Mouse (Mus musculus) thymus, postnatal 25 days (tissue): ENCODE results near the gene Auts2.

Source experiments
- DNase-seq: peaks from one replicate; pipeline ENCODE4 v3.0.0; 2022

The Auts2 gene

DNA sequence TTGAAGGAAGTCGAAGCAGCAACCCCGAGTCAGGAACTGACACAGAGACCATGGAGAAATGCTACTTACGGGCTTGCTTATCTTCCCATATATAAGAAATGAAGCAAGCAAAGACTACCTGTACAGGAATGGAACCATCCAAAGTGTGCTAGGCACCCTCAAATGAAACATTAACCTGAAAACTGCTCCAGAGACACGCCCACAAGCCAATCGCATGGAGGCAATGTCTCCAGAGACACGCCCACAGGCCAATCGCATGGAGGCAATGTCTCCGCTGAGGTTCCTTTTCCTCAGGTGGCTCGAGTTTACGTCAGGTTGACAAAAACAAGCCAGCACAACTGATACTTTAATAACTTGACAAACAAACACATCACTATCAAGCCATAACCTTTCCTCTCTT, 379.2 kb downstream of the Auts2 start:
- no peak for DNase-seq

- no peak for DNase-seq
Observed at GRCm38 (mm10) chr5:132162206-132162533, 381.0 kb downstream of the Auts2 start.

DNA sequence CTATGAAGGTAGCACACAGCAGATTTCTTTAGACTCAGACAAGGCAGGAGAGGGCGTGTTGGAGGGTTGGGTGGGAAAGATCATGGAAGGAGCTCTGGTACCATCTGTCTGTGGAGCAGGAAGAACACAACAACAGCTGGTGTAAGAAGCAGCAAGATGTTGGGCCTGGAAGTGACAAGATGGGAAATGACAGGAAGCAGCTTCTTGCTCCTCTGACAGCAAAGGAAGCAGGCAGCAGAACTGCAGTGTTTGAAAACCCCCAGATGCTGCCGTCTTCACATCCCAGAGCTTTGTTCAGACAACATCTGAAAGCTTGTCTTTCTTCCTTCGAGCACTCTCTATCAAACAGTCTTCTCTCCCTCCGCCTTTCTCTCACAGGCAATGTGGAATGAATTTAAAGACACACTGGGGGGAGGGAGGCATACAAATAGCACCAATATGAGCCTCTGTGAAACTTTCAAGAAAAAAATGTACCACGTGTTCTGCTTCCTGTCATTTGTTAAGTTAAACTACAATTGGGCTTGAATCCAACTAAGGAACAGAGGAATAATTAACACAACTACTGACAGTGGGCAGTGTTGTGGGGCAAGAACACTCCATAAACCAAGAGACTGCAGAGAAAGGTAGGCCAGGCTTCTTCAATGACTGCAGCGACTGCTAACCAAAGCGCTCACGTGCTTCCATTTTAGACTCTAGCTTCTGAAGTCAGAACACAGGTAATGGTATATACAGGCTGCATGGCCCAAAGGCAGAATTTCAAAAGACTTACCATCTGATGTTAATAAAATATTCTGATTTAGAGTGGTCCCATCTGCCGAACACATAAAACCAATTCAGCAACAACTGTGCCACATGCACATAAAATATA, 381.6 kb downstream of the Auts2 start:
- DNase-seq: peak; percentile 6

DNA sequence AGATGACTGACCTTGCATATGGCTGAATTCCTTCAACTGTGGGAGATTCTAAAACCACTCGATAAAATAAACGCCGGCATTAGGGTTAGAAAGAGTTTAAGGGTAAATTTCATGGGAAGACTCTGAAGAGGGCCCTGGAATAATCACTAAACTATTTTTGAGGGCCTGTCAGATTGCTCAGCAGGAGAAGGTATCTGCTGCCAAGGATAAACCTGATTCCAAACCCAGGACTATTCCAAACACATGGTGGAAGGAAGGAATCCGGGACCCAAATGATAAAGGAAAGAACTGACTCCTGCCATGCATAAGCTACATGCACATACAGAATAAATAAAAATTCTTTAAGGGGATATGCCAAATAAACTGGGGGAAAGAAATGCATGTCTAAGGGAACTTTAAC, 399.0 kb downstream of the Auts2 start:
- no peak for DNase-seq

DNA sequence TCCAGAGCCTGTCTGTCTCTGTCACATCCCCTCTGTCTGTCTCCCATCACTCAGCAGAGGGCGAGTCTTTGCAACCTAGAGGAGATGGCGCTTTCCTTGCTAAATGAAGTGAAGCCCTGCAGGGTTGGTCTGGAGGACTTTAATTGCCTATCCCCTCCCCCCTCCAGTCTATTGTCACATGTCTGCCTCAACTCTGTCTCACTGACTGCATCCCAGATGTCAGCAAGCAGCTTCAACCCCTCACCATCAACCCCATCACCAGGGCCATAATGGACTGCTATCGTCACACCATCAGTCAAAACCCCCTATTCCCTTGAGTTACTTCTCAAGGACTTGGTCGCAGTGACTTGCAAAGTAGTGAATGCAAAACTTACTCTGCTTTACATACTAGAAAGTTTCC, 402.3 kb downstream of the Auts2 start:
- DNase-seq: no peak

- DNase-seq: no peak
Observed at GRCm38 (mm10) chr5:132135941-132136663, 407.0 kb downstream of the Auts2 start.

- no peak for DNase-seq
Observed at GRCm38 (mm10) chr5:132131948-132132347, 411.2 kb downstream of the Auts2 start.

DNA sequence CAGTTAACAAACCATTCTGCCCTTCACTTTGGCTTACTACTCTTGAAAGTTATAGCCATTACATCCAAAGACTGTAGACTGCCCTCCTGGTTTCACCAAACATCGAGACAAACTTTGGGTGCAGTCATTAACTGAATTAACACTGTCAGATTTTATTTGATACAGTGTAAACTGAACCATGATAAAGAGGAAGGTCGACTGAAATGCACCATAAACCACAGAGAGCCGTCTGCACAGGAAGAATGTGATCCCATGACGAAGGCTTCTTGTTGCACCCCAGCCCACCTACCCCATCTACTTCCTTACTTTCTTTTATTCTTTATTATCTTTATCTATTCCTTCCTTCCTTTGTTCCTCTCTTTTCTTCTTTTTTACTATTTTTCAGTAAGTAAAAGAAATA, 412.6 kb downstream of the Auts2 start:
- no peak for DNase-seq

DNA sequence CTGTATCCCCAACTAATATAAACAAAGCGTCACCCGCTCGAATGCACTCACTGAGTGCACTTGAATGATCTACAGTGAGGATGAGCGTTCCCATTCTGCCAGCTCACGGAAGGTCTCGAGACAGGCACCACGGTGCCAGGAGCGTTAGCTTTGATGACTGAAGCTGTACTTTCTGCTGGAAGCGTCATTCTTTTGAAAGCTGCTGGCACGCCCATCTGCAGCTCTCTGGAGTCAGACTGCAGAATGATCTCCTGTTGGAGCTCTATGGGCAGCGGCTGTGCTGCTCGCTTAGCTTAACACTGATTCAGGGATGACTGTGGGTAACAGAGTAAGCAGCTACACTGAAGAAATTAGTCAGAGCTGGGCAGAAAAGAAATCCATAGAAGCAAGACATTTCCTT, 416.5 kb downstream of the Auts2 start:
- no peak for DNase-seq

DNA sequence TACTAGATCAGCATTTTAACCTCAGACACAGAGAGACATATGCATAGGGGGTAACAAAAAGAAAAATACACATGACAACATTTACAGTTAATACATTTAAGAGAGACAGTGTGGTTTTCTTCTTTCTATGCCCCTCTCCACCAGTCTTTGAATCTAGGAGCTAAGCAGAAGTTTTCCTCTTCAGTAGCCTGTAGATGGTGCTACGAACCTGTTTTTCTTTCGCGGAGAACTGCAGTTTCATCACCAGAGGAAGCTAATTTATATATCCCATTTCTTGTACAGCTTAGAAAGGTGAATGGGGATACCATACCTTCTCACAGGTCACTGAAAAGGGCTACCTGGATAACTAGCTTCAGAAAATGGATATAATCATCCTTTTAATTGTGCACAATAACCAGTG, 427.5 kb downstream of the Auts2 start:
- DNase-seq: no peak

DNA sequence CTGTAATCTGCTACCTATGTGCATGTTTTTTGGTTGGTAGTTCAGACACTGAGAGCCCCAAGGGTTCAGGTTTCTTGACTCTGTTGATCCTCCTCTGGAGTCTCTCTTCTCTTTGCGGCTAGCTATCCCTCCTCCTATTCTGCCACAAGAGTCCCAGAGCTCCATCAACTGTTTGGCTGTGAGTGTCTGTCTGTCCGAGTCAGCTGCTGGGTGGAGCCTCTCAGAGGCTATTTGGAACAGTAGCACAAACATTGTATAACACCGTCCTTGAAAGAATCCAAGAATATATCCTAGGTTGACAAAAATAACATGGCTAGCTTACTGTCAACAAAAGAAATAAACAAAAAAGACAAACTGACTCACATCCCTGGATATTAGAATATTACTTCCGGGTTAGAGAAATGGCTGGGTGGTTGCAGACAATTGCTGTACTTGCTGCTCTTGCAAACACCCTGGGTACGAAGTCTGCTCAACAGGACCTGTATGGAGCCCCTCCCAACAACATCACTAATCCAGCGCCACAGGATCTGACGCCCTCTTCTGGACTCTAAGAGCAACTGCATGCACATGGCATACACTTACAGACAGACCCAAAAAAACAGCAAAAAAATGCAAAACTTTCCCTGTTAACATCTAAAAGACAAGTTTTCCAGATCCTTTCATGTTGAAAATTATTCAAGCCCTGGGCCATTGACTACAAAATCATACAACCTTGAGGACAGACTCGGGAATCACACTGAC, 428.4 kb downstream of the Auts2 start:
- no peak for DNase-seq

GRCm38 (mm10) chr5:132113480-132113879, 429.7 kb downstream of the Auts2 start:
- DNase-seq: no peak

DNA sequence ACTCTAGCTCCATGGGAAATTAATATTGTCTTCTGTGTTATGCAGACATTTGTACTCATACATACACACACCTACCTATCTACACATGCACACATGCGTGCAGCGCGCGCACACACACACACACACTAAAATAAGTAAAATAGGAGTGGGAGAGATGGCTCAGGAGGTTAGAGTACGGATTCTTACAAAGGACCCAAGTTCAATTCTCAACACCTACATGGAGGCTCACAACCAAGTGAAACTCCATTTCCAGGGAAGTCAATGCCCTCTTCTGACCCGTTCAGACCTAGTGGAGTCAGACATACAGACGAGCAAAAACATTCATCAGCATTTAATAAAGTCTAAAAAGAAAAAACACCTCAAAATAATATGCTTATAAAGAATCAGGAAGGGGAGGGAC, 430.5 kb downstream of the Auts2 start:
- no peak for DNase-seq

DNA sequence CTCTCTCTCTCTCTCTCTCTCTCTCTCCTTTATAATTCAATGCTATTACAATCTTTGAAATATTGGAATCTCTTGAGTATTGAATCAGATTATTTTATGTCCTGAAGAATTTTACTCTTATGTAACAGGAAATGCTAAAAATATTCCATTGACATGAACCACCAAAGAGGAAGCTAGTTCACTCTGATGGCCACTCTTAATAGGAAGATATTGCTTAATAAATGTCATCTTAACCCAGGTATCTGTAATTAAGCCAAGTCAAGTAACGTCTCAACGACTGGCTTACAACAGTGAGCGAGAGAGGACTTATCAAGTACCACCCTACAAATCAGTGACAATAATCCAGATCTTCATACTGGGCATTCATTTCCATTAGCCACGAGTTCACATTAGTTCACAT, 440.7 kb downstream of the Auts2 start:
- DNase-seq: no peak

GRCm38 (mm10) chr5:132098461-132098860, 444.7 kb downstream of the Auts2 start:
- no peak for DNase-seq

GRCm38 (mm10) chr5:132092721-132093120, 450.4 kb downstream of the Auts2 start:
- no peak for DNase-seq

DNA sequence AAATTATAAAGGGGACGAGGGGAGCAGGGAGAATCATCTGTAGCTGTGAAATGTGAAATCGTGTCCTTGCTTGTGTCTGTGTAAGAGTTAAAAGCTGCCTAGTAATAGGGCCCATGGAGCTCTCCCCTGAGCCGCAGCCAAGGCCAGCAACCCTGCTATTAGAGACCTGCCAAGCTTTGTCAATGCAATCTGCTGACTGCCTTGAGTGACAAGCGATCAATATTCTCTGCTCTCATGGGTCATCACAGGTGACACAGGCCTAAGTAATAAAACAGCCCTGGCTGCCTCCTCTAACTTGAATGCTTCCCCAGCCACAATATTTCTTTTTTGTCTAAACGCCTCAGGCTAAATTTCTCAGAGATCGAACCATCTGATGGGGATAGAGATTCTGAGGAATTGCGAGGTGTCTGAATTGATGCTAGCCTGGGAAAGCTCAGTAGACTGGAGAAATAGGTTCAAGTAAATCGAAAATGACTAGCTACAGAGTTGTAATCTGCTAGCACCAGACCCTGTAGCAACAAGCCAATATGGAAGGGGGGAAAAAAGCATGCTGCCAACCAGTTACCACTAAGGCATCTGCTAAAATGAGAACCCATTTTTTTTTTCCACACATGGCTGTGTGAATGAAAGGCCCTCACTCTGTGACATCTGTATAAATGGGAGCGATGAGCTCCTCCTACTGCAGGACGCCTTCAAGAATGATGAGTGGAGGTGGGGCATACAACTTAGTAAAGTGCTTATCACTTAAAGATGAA, 453.5 kb downstream of the Auts2 start:
- DNase-seq: no peak

- DNase-seq: no peak
Observed at GRCm38 (mm10) chr5:132088585-132088984, 454.6 kb downstream of the Auts2 start.

DNA sequence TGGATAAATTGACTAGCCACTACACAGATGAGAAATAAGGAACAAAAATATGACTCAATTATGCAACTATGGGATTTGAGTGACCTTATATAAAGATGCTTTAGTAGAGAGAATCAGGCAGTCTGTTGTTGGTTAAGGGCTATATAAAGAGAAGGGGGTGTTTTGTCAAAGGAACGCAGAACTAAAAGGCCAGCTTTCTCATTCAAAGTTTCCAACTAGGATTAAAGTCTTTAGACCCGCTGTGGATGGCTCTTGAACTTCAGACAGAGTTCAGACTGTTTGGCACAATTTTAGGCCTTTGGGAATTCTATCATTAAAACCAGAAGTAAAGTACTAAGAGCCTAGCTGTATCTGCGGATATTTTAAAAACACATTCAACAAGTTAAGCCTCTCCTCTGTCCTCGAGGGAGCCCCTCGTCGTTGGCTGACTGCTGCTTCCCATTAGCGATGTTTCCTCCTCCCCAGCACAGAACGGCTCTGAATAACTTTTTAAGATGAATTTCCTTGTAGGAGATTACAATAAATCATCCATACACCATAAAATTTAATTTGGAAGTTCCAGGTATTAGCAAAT, 459.3 kb downstream of the Auts2 start:
- no peak for DNase-seq

- no peak for DNase-seq
Observed at GRCm38 (mm10) chr5:132075942-132076341, 467.2 kb downstream of the Auts2 start.

DNA sequence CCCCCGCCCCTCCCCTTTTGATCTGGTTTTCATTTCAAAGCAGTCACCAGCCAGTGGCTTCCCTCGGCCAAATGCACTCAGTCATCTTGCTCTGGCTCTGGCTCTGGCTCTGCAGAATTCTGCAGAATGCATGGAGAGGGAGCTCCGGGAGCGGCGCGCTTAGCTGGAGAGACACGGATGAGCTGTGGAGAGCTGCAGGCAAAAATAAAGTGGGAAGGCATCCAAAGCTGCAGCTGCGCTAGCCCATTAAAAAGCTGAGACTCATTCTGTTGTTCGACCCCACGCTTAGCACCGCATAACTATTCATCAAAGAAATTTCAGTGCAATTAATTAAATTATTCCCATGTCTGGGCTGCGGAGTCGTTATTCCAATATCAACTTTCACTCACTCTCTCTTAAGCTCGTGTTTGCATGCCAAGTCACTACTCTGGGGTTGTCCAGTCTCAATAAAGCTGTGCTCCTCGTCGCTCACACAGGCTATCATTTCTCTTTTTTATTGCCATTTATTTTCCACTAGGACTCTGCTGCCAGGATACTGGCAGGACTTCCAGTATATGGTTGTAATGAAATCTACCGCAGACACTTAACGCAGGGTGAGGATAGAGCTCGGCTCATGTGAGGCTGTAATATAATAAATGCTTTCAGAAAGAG, 468.3 kb downstream of the Auts2 start:
- no peak for DNase-seq

GRCm38 (mm10) chr5:132074360-132074723, 468.8 kb downstream of the Auts2 start:
- no peak for DNase-seq
